Mouse (Mus musculus) limb, embryonic 11.5 days (tissue): ENCODE data around the gene Extl1. TPM values are rescaled to one million over a fixed set of nuclear protein-coding genes. Genes with fewer than 3 reads are reported as not detected.

Experiments
- ATAC-seq: fragments of 200-750 bp; cut with Nextera tagmentation; 2 replicates; pipeline ENCODE4 v1.8.0; 2017; ENCODE audit warnings: low read depth; ENCODE audit not compliant: insufficient number of reproducible peaks, low FRiP score, low TSS enrichment
- DNase-seq: peaks from one replicate; pipeline ENCODE4 v3.0.0-alpha.2; 2015; ENCODE audit warnings: low spot score
- H3K27ac ChIP-seq: fragments of 300-500 bp; sonication (generic); replicated peaks from 2 replicates; pipeline ENCODE4 v1.5.1; 2014; ENCODE audit warnings: low read depth, mild to moderate bottlenecking, low read length
- H3K27me3 ChIP-seq: fragments of 300-500 bp; sonication (generic); 2 replicates; pipeline ENCODE4 v1.6.1; 2014; ENCODE audit warnings: mild to moderate bottlenecking, low read length, mixed read lengths; ENCODE audit not compliant: control insufficient read depth, insufficient read depth
- H3K36me3 ChIP-seq: fragments of 300-500 bp; sonication (generic); 2 replicates; pipeline ENCODE4 v1.6.1; 2014; ENCODE audit warnings: mild to moderate bottlenecking, low read length, moderate library complexity, mixed read lengths; ENCODE audit not compliant: control insufficient read depth, insufficient read depth
- H3K4me1 ChIP-seq: fragments of 300-500 bp; sonication (generic); 2 replicates; pipeline ENCODE4 v1.6.1; 2014; ENCODE audit warnings: low read length, mixed read lengths; ENCODE audit not compliant: control insufficient read depth, insufficient read depth
- H3K4me2 ChIP-seq: fragments of 300-500 bp; sonication (generic); 2 replicates; pipeline ENCODE4 v1.6.1; 2014; ENCODE audit warnings: low read depth, mild to moderate bottlenecking, moderate library complexity; ENCODE audit not compliant: severe bottlenecking
- H3K4me3 ChIP-seq: fragments of 300-500 bp; sonication (generic); 2 replicates; pipeline ENCODE4 v1.5.1; 2014; ENCODE audit warnings: low read depth, low read length
- H3K9ac ChIP-seq: fragments of 300-500 bp; sonication (generic); 2 replicates; pipeline ENCODE4 v1.6.1; 2014; ENCODE audit warnings: mild to moderate bottlenecking, low read length
- H3K9me3 ChIP-seq: fragments of 300-500 bp; sonication (generic); 2 replicates; pipeline ENCODE4 v1.6.1; 2016; ENCODE audit warnings: low read length; ENCODE audit not compliant: control insufficient read depth
- WGBS: fragments of 180-500 bp; shearing (Covaris S2); extraction: QIAGEN DNeasy Blood & Tissue Kit; methylation state at CpG from one replicate; pipeline ENCODE4 v1.1.7; 2014; 5-methylcytosine and 5-hydroxymethylcytosine counted together
- polyA plus RNA-seq: library from polyadenylated mRNA; unstranded; fragments of >200 nt; fragmentation: Nextera tagmentation; extraction: Ambion mirVana; gene quantifications from 2 replicates; pipeline ENCODE4 v1.2.1, GENCODE M21; 2014

Gene Extl1
- polyA plus RNA-seq, 1 experiment from 2014 or later = 1.4 TPM

DNA sequence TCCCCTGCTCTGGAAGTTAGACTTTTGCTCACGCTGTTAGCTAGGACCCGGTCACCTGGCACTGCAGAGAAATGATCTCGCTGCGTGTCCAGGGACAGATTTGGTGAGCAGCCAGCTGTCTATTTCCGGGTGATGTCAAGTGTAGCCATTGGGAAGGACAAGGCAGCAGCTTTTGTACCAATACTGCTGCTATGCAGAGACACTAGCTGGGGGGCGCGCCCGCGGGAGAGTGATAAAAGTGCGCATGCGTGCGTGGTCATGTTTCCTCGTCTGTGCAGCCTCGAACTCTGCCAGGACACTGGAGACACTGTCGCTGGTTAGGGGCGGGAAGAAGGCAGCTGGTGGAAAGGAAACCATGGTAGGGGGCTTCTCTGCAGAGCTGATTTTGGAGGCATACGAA, 32.5 kb upstream of the Extl1 start:
- no peak overlapping the region for H3K4me3 ChIP-seq
- DNase-seq = no peak
- ATAC-seq = no peak
- no peak overlapping the region for H3K27ac ChIP-seq
- 84% methylated on average over 17 of the region's 17 CpGs for WGBS
- no peaks in the 10 kb centered on the region for H3K9me3 ChIP-seq
- peaks cover 3% of the 10 kb centered on the region; the same call in 1 of the 2 replicates for H3K36me3 ChIP-seq
- H3K4me1 ChIP-seq = no peaks in the 10 kb centered on the region
- H3K4me2 ChIP-seq = no peak overlapping the region
- H3K9ac ChIP-seq = no peak overlapping the region
- no peaks in the 10 kb centered on the region for H3K27me3 ChIP-seq

GRCm38 (mm10) chr4:134409286-134409685, 25.6 kb upstream of the Extl1 start:
- DNase-seq (no peak), ATAC-seq (no peak)
- WGBS = 76% methylated on average over 5 of the region's 5 CpGs

GRCm38 (mm10) chr4:134403721-134404120, 20.1 kb upstream of the Extl1 start:
- no peak for ATAC-seq
- no peak overlapping the region for H3K9ac ChIP-seq
- no peak overlapping the region for H3K27ac ChIP-seq
- peaks cover 7% of the 10 kb centered on the region for H3K4me1 ChIP-seq
- WGBS = 67% methylated on average over 7 of the region's 7 CpGs
- H3K36me3 ChIP-seq = no peaks in the 10 kb centered on the region
- H3K27me3 ChIP-seq = no peaks in the 10 kb centered on the region
- no peaks in the 10 kb centered on the region for H3K9me3 ChIP-seq
- H3K4me2 ChIP-seq = no peak overlapping the region
- no peak for DNase-seq
- no peak overlapping the region for H3K4me3 ChIP-seq

More at GRCm38 (mm10) chr4:134409286-134409685, 25.6 kb upstream of the Extl1 start:
- H3K9me3 ChIP-seq = peaks cover 3% of the 10 kb centered on the region; the same call in 1 of the 2 replicates
- no peak overlapping the region for H3K4me2 ChIP-seq
- no peaks in the 10 kb centered on the region for H3K27me3 ChIP-seq
- H3K27ac ChIP-seq = no peak overlapping the region
- no peak overlapping the region for H3K9ac ChIP-seq
- no peaks in the 10 kb centered on the region for H3K4me1 ChIP-seq
- no peaks in the 10 kb centered on the region; the same call in 1 of the 2 replicates for H3K36me3 ChIP-seq
- no peak overlapping the region for H3K4me3 ChIP-seq

- Histone ChIP-seq H3K27ac (no peak overlapping the region), H3K4me1 (peaks cover 7% of the 10 kb centered on the region), H3K36me3 (no peaks in the 10 kb centered on the region), H3K9me3 (no peaks in the 10 kb centered on the region), H3K4me2 (no peak overlapping the region), H3K27me3 (no peaks in the 10 kb centered on the region), H3K4me3 (no peak overlapping the region), H3K9ac (no peak overlapping the region)
- ATAC-seq (no peak), DNase-seq (no peak)
- WGBS = 80% methylated on average over 16 of the region's 16 CpGs
These were observed 19.1 kb upstream of the Extl1 start for GRCm38 (mm10) chr4:134402571-134403262.

DNA sequence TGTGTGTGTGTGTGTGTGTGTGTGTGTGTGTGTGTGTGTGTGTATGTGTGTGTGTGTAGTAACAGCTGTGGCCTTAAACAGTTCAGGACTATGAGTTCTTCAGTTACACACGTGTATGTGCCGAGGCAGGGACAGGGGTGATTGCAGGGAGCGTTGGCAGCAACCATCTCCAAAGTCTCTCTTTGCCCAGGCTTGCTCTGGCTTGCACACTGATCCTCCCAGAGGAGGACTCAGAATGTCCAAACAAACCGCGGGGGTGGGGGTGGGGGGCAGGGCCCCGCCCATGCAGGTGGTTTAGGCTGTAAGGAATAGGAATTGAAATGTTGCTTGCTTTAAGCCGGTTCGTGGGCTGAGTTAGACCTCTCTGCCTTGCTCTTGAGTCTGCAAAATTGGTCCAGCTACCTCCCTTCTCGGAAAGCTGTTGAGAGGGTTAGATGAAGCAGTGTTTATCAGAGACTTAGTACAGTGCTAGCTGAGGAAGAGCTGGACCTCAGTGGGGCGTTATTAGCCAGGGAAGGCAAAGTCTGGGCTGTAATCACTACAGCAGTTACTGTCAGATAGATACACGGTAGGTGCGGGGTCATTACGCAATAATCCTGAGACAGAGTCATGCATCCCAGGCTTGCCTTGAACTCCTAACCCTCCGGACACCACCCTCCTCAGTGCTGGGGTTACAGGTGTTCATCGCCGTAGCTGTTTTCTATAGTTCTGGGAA, 18.4 kb upstream of the Extl1 start:
- Histone ChIP-seq H3K9ac (no peak overlapping the region), H3K4me3 (no peak overlapping the region), H3K9me3 (no peaks in the 10 kb centered on the region), H3K4me2 (no peak overlapping the region), H3K36me3 (no peaks in the 10 kb centered on the region), H3K27ac (no peak overlapping the region), H3K4me1 (peaks cover 7% of the 10 kb centered on the region), H3K27me3 (no peaks in the 10 kb centered on the region)
- WGBS = 62% methylated on average over 16 of the region's 16 CpGs
- no peak for ATAC-seq
- no peak for DNase-seq

- Histone ChIP-seq H3K4me1 (peaks cover 7% of the 10 kb centered on the region), H3K27ac (no peak overlapping the region), H3K27me3 (no peaks in the 10 kb centered on the region), H3K9ac (peak overlapping the region; percentile 32; the same call in 1 of the 2 replicates), H3K4me3 (peak overlapping the region; percentile 25), H3K9me3 (no peaks in the 10 kb centered on the region), H3K4me2 (peak overlapping the region; percentile 67), H3K36me3 (no peaks in the 10 kb centered on the region)
- peak; percentile 55; the same call in 1 of the 2 replicates for ATAC-seq
- WGBS = 10% methylated on average over 19 of the region's 19 CpGs
- DNase-seq = peak; percentile 73
These were observed 17.6 kb upstream of the Extl1 start for GRCm38 (mm10) chr4:134401181-134401661.

DNA sequence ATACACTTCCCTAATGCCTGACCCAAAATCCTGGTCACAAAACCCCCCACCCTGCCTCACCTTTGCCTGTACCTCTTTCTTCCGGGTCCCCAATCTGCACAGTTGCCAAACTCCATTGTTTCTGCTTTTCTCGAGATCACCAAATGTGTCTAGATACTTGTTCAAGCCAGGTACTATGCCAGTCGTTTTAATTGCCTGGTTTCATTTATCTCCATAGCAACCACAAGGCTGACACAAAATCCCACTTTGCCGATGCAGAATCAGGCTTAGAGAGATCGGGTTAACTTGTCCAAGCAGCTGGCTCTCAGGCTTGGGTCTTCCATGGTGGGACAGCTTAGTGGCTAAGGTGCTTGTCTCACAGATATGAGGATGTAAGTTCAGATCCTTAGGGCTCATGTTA, 16.6 kb upstream of the Extl1 start:
- DNase-seq = no peak
- H3K4me2 ChIP-seq = no peak overlapping the region
- no peak for ATAC-seq
- H3K4me1 ChIP-seq = peaks cover 7% of the 10 kb centered on the region
- no peak overlapping the region for H3K27ac ChIP-seq
- 34% methylated on average over 5 of the region's 5 CpGs for WGBS
- no peak overlapping the region for H3K4me3 ChIP-seq
- H3K36me3 ChIP-seq = no peaks in the 10 kb centered on the region
- no peak overlapping the region for H3K9ac ChIP-seq
- H3K9me3 ChIP-seq = no peaks in the 10 kb centered on the region
- H3K27me3 ChIP-seq = no peaks in the 10 kb centered on the region

- no peak overlapping the region for H3K4me3 ChIP-seq
- H3K9ac ChIP-seq = no peak overlapping the region
- H3K36me3 ChIP-seq = no peaks in the 10 kb centered on the region
- ATAC-seq (no peak), DNase-seq (no peak)
- H3K9me3 ChIP-seq = no peaks in the 10 kb centered on the region
- no peak overlapping the region for H3K27ac ChIP-seq
- no peak overlapping the region; the same call in 1 of the 2 replicates for H3K4me2 ChIP-seq
- peaks cover 7% of the 10 kb centered on the region for H3K4me1 ChIP-seq
- WGBS = 83% methylated on average over 9 of the region's 9 CpGs
- no peaks in the 10 kb centered on the region for H3K27me3 ChIP-seq
These were observed 14.1 kb upstream of the Extl1 start for GRCm38 (mm10) chr4:134397732-134398131.
